Mouse (Mus musculus) ovary, adult 18-20 months (tissue): ENCODE measurements around the gene Usp3.

Source experiments
- DNase-seq: peaks from one replicate; pipeline ENCODE4 v3.0.0; 2022; ENCODE audit warnings: low spot score, mixed read lengths

The Usp3 gene

GRCm38 (mm10) chr9:66592708-66593612 lies at the start of gene Usp3:
Gene Usp3 (minus strand): TSS chr9:66593142.
- DNase-seq = peak; percentile 93

GRCm38 (mm10) chr9:66640491-66640890 lies 47.5 kb upstream of the Usp3 start:
- no peak for DNase-seq

GRCm38 (mm10) chr9:66639626-66640025 lies 46.7 kb upstream of the Usp3 start:
- DNase-seq = no peak

GRCm38 (mm10) chr9:66632441-66632840 lies 39.5 kb upstream of the Usp3 start:
- DNase-seq = no peak

GRCm38 (mm10) chr9:66630931-66631330 lies 38.0 kb upstream of the Usp3 start:
- DNase-seq = no peak

GRCm38 (mm10) chr9:66626661-66627060 lies 33.7 kb upstream of the Usp3 start:
- DNase-seq = peak; percentile 71

- no peak for DNase-seq
Measured at GRCm38 (mm10) chr9:66625974-66626530, 33.1 kb upstream of the Usp3 start.

- DNase-seq = no peak
Measured at GRCm38 (mm10) chr9:66624873-66625272, 31.9 kb upstream of the Usp3 start.

GRCm38 (mm10) chr9:66623627-66624026 lies 30.7 kb upstream of the Usp3 start:
- DNase-seq = no peak

- DNase-seq = peak; percentile 96
Measured at GRCm38 (mm10) chr9:66620581-66620981, 27.6 kb upstream of the Usp3 start.

- no peak for DNase-seq
Measured at GRCm38 (mm10) chr9:66620055-66620454, 27.1 kb upstream of the Usp3 start.

GRCm38 (mm10) chr9:66617812-66618211 lies 24.9 kb upstream of the Usp3 start:
- no peak for DNase-seq

GRCm38 (mm10) chr9:66616858-66617257 lies 23.9 kb upstream of the Usp3 start:
- DNase-seq = no peak

- no peak for DNase-seq
Measured at GRCm38 (mm10) chr9:66615141-66615540, 22.2 kb upstream of the Usp3 start.

- no peak for DNase-seq
Measured at GRCm38 (mm10) chr9:66614547-66614946, 21.6 kb upstream of the Usp3 start.

GRCm38 (mm10) chr9:66613667-66614066 lies 20.7 kb upstream of the Usp3 start:
- DNase-seq = no peak

GRCm38 (mm10) chr9:66611478-66612093 lies 18.6 kb upstream of the Usp3 start:
- DNase-seq = peak; percentile 84

GRCm38 (mm10) chr9:66608817-66609345 lies 15.9 kb upstream of the Usp3 start:
- no peak for DNase-seq

- no peak for DNase-seq
Measured at GRCm38 (mm10) chr9:66606851-66607250, 13.9 kb upstream of the Usp3 start.

GRCm38 (mm10) chr9:66605876-66606750 lies 13.2 kb upstream of the Usp3 start:
- DNase-seq = peak; percentile 20

GRCm38 (mm10) chr9:66604349-66605206 lies 11.6 kb upstream of the Usp3 start:
- peak; percentile 58 for DNase-seq
